15 mouse cellular contexts compared by ENCODE assay signal in genomic region chr12:76375506-76375905, GRCm38 (mm10). TPM values are rescaled to one million over a fixed set of nuclear protein-coding genes. Genes with fewer than 3 reads are reported as not detected.
DNase-seq lines count a peak whose midpoint lies in the region; ATAC-seq and TF ChIP-seq lines count a peak whose summit lies in the region.
"Had no signal": no experiment of that assay in that cellular context is flagged by ENCODE, and none has a peak within 500 bp of the region (broad histone marks: within the 10 kb centered on the region; RNA-seq: fewer than 3 reads in every experiment).

No protein-coding gene starts in this region.

- no peak for DNase-seq in heart, adult 8-10 months (ENCODE audit: low spot score)
- peak; percentile 88 for DNase-seq in CH12.LX (ENCODE audit: extremely low read depth)
- no peak for DNase-seq in liver, postnatal 0 days
- no peak for DNase-seq in gastrocnemius, adult 18-20 months (ENCODE audit: low spot score)
- no peak for DNase-seq in cerebellum, adult 2 months
- DNase-seq: cerebellum, postnatal 36 days; lung, adult 2 months had no signal

- H3K27ac ChIP-seq in heart, embryonic 11.5 days (ENCODE audit: low read depth, low read length) = peak overlapping the region; percentile 13; the same call in 1 of the 2 replicates
- H3K27ac ChIP-seq in CH12.LX (ENCODE audit: insufficient read depth, low read depth) = peak overlapping the region; percentile 85
- peak overlapping the region; percentile 0; the same call in 1 of the 2 replicates for H3K27ac ChIP-seq in liver, postnatal 0 days (ENCODE audit: low read depth)
- no peak overlapping the region for H3K27ac ChIP-seq in forebrain, embryonic 16.5 days (ENCODE audit: low read length)
- H3K27ac ChIP-seq in cerebellum, adult 2 months (ENCODE audit: insufficient read depth, low read length) = no peak overlapping the region
- H3K27ac ChIP-seq: embryonic facial prominence, embryonic 15.5 days; kidney, embryonic 15.5 days had no signal

- no peak overlapping the region for H3K4me3 ChIP-seq in heart, embryonic 11.5 days (ENCODE audit: low read depth, low read length)
- H3K4me3 ChIP-seq in CH12.LX (replicated peaks in 1 of 3; ENCODE audit: low read depth in 2 of 3, low read length in 2 of 3, poor library complexity in 1 of 3) = no peak overlapping the region
- peak overlapping the region; percentile 35 for H3K4me3 ChIP-seq in erythroblast, embryonic 14.5 days (replicated peaks)
- no peak overlapping the region for H3K4me3 ChIP-seq in liver, postnatal 0 days (ENCODE audit: low read depth, low read length)
- H3K4me3 ChIP-seq in forebrain, embryonic 16.5 days (replicated peaks; ENCODE audit: low read length) = no peak overlapping the region
- no peak overlapping the region for H3K4me3 ChIP-seq in cerebellum, adult 2 months (replicated peaks; ENCODE audit: insufficient read depth, low read depth, low read length)
- H3K4me3 ChIP-seq: embryonic facial prominence, embryonic 15.5 days; kidney, embryonic 15.5 days; myocyte had no signal

- no peaks in the 10 kb centered on the region for H3K36me3 ChIP-seq in heart, embryonic 11.5 days (ENCODE audit: control insufficient read depth, insufficient read depth, low read length)
- peaks cover 7 to 25% of the 10 kb centered on the region in 2 experiments for H3K36me3 ChIP-seq in CH12.LX (replicated peaks in 1 of 2; ENCODE audit: control insufficient read depth in 1 of 2, insufficient read depth in 1 of 2, low read length in 1 of 2)
- peaks cover 34% of the 10 kb centered on the region for H3K36me3 ChIP-seq in erythroblast, embryonic 14.5 days (ENCODE audit: control insufficient read depth)
- H3K36me3 ChIP-seq in liver, postnatal 0 days (replicated peaks; ENCODE audit: insufficient read depth, low read length) = peaks cover 3% of the 10 kb centered on the region; the same call in 1 of the 2 replicates
- H3K36me3 ChIP-seq in forebrain, embryonic 16.5 days (ENCODE audit: control insufficient read depth, insufficient read depth) = no peaks in the 10 kb centered on the region
- H3K36me3 ChIP-seq: embryonic facial prominence, embryonic 15.5 days; kidney, embryonic 15.5 days had no signal

- H3K4me1 ChIP-seq in heart, embryonic 11.5 days (ENCODE audit: control insufficient read depth, insufficient read depth, low read length) = peaks cover 46% of the 10 kb centered on the region
- H3K4me1 ChIP-seq in CH12.LX (ENCODE audit: control insufficient read depth in 1 of 2, insufficient read depth in 2 of 2) = peaks cover 5 to 56% of the 10 kb centered on the region in 2 experiments; a peak in 3 of 4 replicates
- H3K4me1 ChIP-seq in erythroblast, embryonic 14.5 days (ENCODE audit: control insufficient read depth) = peaks cover 82% of the 10 kb centered on the region
- peaks cover 41% of the 10 kb centered on the region for H3K4me1 ChIP-seq in liver, postnatal 0 days (ENCODE audit: insufficient read depth)
- H3K4me1 ChIP-seq in forebrain, embryonic 16.5 days (replicated peaks; ENCODE audit: control insufficient read depth, insufficient read depth, low read length) = peaks cover 17% of the 10 kb centered on the region
- H3K4me1 ChIP-seq in cerebellum, adult 2 months (ENCODE audit: control insufficient read depth, insufficient read depth, low read length) = no peaks in the 10 kb centered on the region

- no peaks in the 10 kb centered on the region for H3K27me3 ChIP-seq in heart, embryonic 11.5 days (ENCODE audit: control insufficient read depth, insufficient read depth, low read length)
- H3K27me3 ChIP-seq in CH12.LX (replicated peaks) = no peaks in the 10 kb centered on the region
- H3K27me3 ChIP-seq in erythroblast, embryonic 14.5 days (ENCODE audit: control insufficient read depth) = no peaks in the 10 kb centered on the region
- H3K27me3 ChIP-seq in liver, postnatal 0 days (ENCODE audit: insufficient read depth, low read length) = no peaks in the 10 kb centered on the region
- no peaks in the 10 kb centered on the region for H3K27me3 ChIP-seq in forebrain, embryonic 16.5 days (replicated peaks; ENCODE audit: control insufficient read depth, insufficient read depth, low read length)
- H3K27me3 ChIP-seq in cerebellum, adult 2 months (ENCODE audit: control insufficient read depth, insufficient read depth, low read length) = no peaks in the 10 kb centered on the region
- H3K27me3 ChIP-seq: embryonic facial prominence, embryonic 15.5 days; kidney, embryonic 15.5 days; Patski had no signal

- peak overlapping the region; percentile 27 for H3K4me2 ChIP-seq in heart, embryonic 11.5 days
- H3K4me2 ChIP-seq in CH12.LX (ENCODE audit: insufficient read depth, low read depth, poor library complexity, severe bottlenecking) = peak overlapping the region; percentile 90
- peak overlapping the region; percentile 45 for H3K4me2 ChIP-seq in liver, postnatal 0 days (ENCODE audit: low read depth, low read length)
- no peak overlapping the region for H3K4me2 ChIP-seq in forebrain, embryonic 16.5 days (ENCODE audit: low read length)
- H3K4me2 ChIP-seq: embryonic facial prominence, embryonic 15.5 days; kidney, embryonic 15.5 days had no signal

- in situ Hi-C loops in CH12.LX (cut with MboI; ENCODE audit: low pct_ligation_motif_present, low pct_unique_long_range_greater_than_20kb, low sequenced_read_pairs) = no loop called here

- 28% methylated on average over 3 of the region's 3 CpGs for WGBS in heart, embryonic 11.5 days (ENCODE audit: insufficient replicate concordance)
- WGBS in liver, postnatal 0 days (ENCODE audit: insufficient replicate concordance) = 47% methylated on average over 3 of the region's 3 CpGs
- 88% methylated on average over 3 of the region's 3 CpGs for WGBS in forebrain, embryonic 16.5 days
- WGBS in cerebellum, adult 2 months = 88% methylated on average over 3 of the region's 3 CpGs

- no peak; the same call in 1 of the 2 replicates for TF ChIP-seq RAD21 in CH12.LX (IDR thresholded peaks at IDR 0.05; ENCODE audit: low read depth, low read length)

- peaks cover 83% of the 10 kb centered on the region for H3K79me2 ChIP-seq in CH12.LX (replicated peaks; ENCODE audit: control insufficient read depth, extremely low read depth, insufficient read depth, poor library complexity, severe bottlenecking)

- TF ChIP-seq CTCF in CH12.LX (conservative IDR thresholded peaks at IDR 0.05 in 1 of 2, IDR thresholded peaks at IDR 0.05 in 1 of 2; ENCODE audit: low read depth in 2 of 2, low read length in 2 of 2) = peak in 1 of 2 experiments; percentile 20; a peak in 1 of 4 replicates
- TF ChIP-seq CTCF in liver, postnatal 0 days (IDR thresholded peaks at IDR 0.05; ENCODE audit: low read depth) = no peak
- no peak for TF ChIP-seq CTCF in cerebellum, adult 2 months (IDR thresholded peaks at IDR 0.05; ENCODE audit: borderline replicate concordance, insufficient read depth, low read depth, low read length)

- H3K9ac ChIP-seq in heart, embryonic 11.5 days (ENCODE audit: low read depth, low read length) = no peak overlapping the region
- H3K9ac ChIP-seq in CH12.LX (ENCODE audit: insufficient read depth, low read depth) = peak overlapping the region; percentile 61
- 0 out of 2 replicates have a peak overlapping the region, but pooled peaks have one; percentile 32 for H3K9ac ChIP-seq in liver, postnatal 0 days (replicated peaks)
- H3K9ac ChIP-seq in forebrain, embryonic 16.5 days (replicated peaks; ENCODE audit: low read depth, low read length) = no peak overlapping the region
- H3K9ac ChIP-seq: embryonic facial prominence, embryonic 15.5 days; kidney, embryonic 15.5 days had no signal

- TF ChIP-seq EP300 in CH12.LX (IDR thresholded peaks at IDR 0.05; ENCODE audit: low read length) = peak; percentile 100
- peak; percentile 64 for TF ChIP-seq EP300 in liver, postnatal 0 days (IDR thresholded peaks at IDR 0.05; ENCODE audit: low read depth)

- TF ChIP-seq POLR2A in CH12.LX (IDR thresholded peaks at IDR 0.05; ENCODE audit: low read depth, low read length) = no peak; the same call in 1 of the 2 replicates
- no peak for TF ChIP-seq POLR2A in cerebellum, adult 2 months (IDR thresholded peaks at IDR 0.05; ENCODE audit: borderline replicate concordance, insufficient read depth, low read length)

- dilution Hi-C loops in CH12.LX (cut with MboI; ENCODE audit: extremely low pct_ligation_motif_present, extremely low pct_unique_long_range_greater_than_20kb, low sequenced_read_pairs) = no loop called here

- H3K9me3 ChIP-seq in heart, embryonic 11.5 days (replicated peaks; ENCODE audit: control insufficient read depth, low read length) = no peaks in the 10 kb centered on the region
- peaks cover 3% of the 10 kb centered on the region for H3K9me3 ChIP-seq in CH12.LX (replicated peaks; ENCODE audit: low read length)
- no peaks in the 10 kb centered on the region for H3K9me3 ChIP-seq in erythroblast, embryonic 14.5 days (ENCODE audit: control insufficient read depth, low read length)
- no peaks in the 10 kb centered on the region for H3K9me3 ChIP-seq in liver, postnatal 0 days (ENCODE audit: low read length)
- no peaks in the 10 kb centered on the region for H3K9me3 ChIP-seq in forebrain, embryonic 16.5 days (ENCODE audit: control insufficient read depth, low read length)
- H3K9me3 ChIP-seq: embryonic facial prominence, embryonic 15.5 days; kidney, embryonic 15.5 days had no signal

- no peak for ATAC-seq in heart, embryonic 11.5 days (replicated peaks; ENCODE audit: insufficient number of reproducible peaks, low FRiP score, low TSS enrichment)
- peak; percentile 11; the same call in 1 of the 2 replicates for ATAC-seq in liver, postnatal 0 days
- no peak for ATAC-seq in forebrain, embryonic 16.5 days
- ATAC-seq: hindbrain, embryonic 16.5 days; Patski had no signal

RNA-seq across cellular contexts. Expression of gene Zbtb1, which starts 5.4 kb away (rescaled TPM):
- 10.2 and 10.5 TPM in 2 replicates for polyA plus RNA-seq in heart, embryonic 11.5 days (2014; fragmentation: Nextera tagmentation; extraction: Ambion mirVana)
- total RNA-seq in heart, adult 8-10 months (2022) = 1 to 10 TPM; 3.4 to 4.0 (median 3.9) TPM
- total RNA-seq in CH12.LX (2012; rRNA removed) (6.4 and 7.5 TPM in 2 replicates), CH12.LX (2014; rRNA removed) (22.0 and 24.9 TPM in 2 replicates)
- polyA plus RNA-seq in CH12.LX (2012; ENCODE audit: insufficient read length, low read depth) = 16.0 and 17.1 TPM in 2 replicates
- polyA plus RNA-seq in erythroblast, embryonic 14.5 days (2012) = 0.10 and 0.14 TPM in 2 replicates
- polyA plus RNA-seq in liver, postnatal 0 days (2015; fragmentation: Nextera tagmentation; extraction: Ambion mirVana) = 2.4 and 2.6 TPM in 2 replicates
- polyA plus RNA-seq in forebrain, embryonic 16.5 days (2015; fragmentation: Nextera tagmentation; extraction: Ambion mirVana) = 4.6 and 5.5 TPM in 2 replicates
- 1 to 10 TPM; 3.9 to 4.0 TPM for total RNA-seq in gastrocnemius, adult 18-20 months (2021)
- 3.2 and 3.3 TPM in 2 replicates for polyA plus RNA-seq in cerebellum, adult 2 months (2012; rRNA removed)

RNA-seq across cellular contexts. Expression of gene Zbtb25, which starts 6.1 kb away (rescaled TPM):
- 15.3 and 16.3 TPM in 2 replicates for polyA plus RNA-seq in heart, embryonic 11.5 days (2014; fragmentation: Nextera tagmentation; extraction: Ambion mirVana)
- 10 to 100 TPM in 2 of 4 experiments, 1 to 10 TPM in 2; 6.7 to 11.3 (median 8.8) TPM for total RNA-seq in heart, adult 8-10 months (2022)
- 7.3 TPM in 2 replicates for total RNA-seq in CH12.LX (2012; rRNA removed)
- 6.6 and 7.2 TPM in 2 replicates for total RNA-seq in CH12.LX (2014; rRNA removed)
- polyA plus RNA-seq in CH12.LX (2012; ENCODE audit: insufficient read length, low read depth) = 8.5 and 18.7 TPM in 2 replicates
- polyA plus RNA-seq in erythroblast, embryonic 14.5 days (2012) = 0.29 and 0.59 TPM in 2 replicates
- 4.3 and 4.4 TPM in 2 replicates for polyA plus RNA-seq in liver, postnatal 0 days (2015; fragmentation: Nextera tagmentation; extraction: Ambion mirVana)
- 16.5 and 17.1 TPM in 2 replicates for polyA plus RNA-seq in forebrain, embryonic 16.5 days (2015; fragmentation: Nextera tagmentation; extraction: Ambion mirVana)
- total RNA-seq in gastrocnemius, adult 18-20 months (2021) = 1 to 10 TPM; 5.8 to 8.5 TPM
- polyA plus RNA-seq in cerebellum, adult 2 months (2012; rRNA removed) = 16.7 and 18.8 TPM in 2 replicates

RNA-seq across cellular contexts. Expression of gene Hspa2, which starts 28.5 kb away (rescaled TPM):
- polyA plus RNA-seq in heart, embryonic 11.5 days (2014; fragmentation: Nextera tagmentation; extraction: Ambion mirVana) = 19.5 and 20.6 TPM in 2 replicates
- 1 to 10 TPM; 4.1 to 7.7 (median 5.8) TPM for total RNA-seq in heart, adult 8-10 months (2022)
- 4.7 and 5.3 TPM in 2 replicates for total RNA-seq in CH12.LX (2012; rRNA removed)
- total RNA-seq in CH12.LX (2014; rRNA removed) = 3.4 and 3.6 TPM in 2 replicates
- 3.4 and 3.8 TPM in 2 replicates for polyA plus RNA-seq in CH12.LX (2012; ENCODE audit: insufficient read length, low read depth)
- 0.20 and 0.27 TPM in 2 replicates for polyA plus RNA-seq in erythroblast, embryonic 14.5 days (2012)
- polyA plus RNA-seq in liver, postnatal 0 days (2015; fragmentation: Nextera tagmentation; extraction: Ambion mirVana) = 1.9 and 2.5 TPM in 2 replicates
- polyA plus RNA-seq in forebrain, embryonic 16.5 days (2015; fragmentation: Nextera tagmentation; extraction: Ambion mirVana) = 5.4 and 6.2 TPM in 2 replicates
- 1 to 10 TPM; 7.1 to 9.7 TPM for total RNA-seq in gastrocnemius, adult 18-20 months (2021)
- 20.0 and 20.6 TPM in 2 replicates for polyA plus RNA-seq in cerebellum, adult 2 months (2012; rRNA removed)

RNA-seq across cellular contexts. Expression of gene Ppp1r36, which starts 41.8 kb away (rescaled TPM):
- 2.8 and 3.7 TPM in 2 replicates for polyA plus RNA-seq in heart, embryonic 11.5 days (2014; fragmentation: Nextera tagmentation; extraction: Ambion mirVana)
- under 1 TPM in 2 of 4 experiments, not detected in 2; 0.41 to 0.69 TPM for total RNA-seq in heart, adult 8-10 months (2022)
- total RNA-seq in CH12.LX (2012; rRNA removed) (not detected in 2 replicates), CH12.LX (2014; rRNA removed) (not detected in 2 replicates)
- polyA plus RNA-seq in CH12.LX (2012; ENCODE audit: insufficient read length, low read depth) = not detected in 2 replicates
- polyA plus RNA-seq in erythroblast, embryonic 14.5 days (2012) = not detected in 2 replicates
- 0.15 and 0.18 TPM in 2 replicates for polyA plus RNA-seq in liver, postnatal 0 days (2015; fragmentation: Nextera tagmentation; extraction: Ambion mirVana)
- 0.73 and 0.87 TPM in 2 replicates for polyA plus RNA-seq in forebrain, embryonic 16.5 days (2015; fragmentation: Nextera tagmentation; extraction: Ambion mirVana)
- under 1 TPM in 1 of 2 experiments, not detected in 1; 0.19 TPM for total RNA-seq in gastrocnemius, adult 18-20 months (2021)
- 0.72 and 0.90 TPM in 2 replicates for polyA plus RNA-seq in cerebellum, adult 2 months (2012; rRNA removed)
- polyA plus RNA-seq: myocyte, Patski had no signal

RNA-seq across cellular contexts. Expression of gene Akap5, which starts 50.8 kb away (rescaled TPM):
- 8.5 and 8.8 TPM in 2 replicates for polyA plus RNA-seq in heart, embryonic 11.5 days (2014; fragmentation: Nextera tagmentation; extraction: Ambion mirVana)
- 1 to 10 TPM in 3 of 4 experiments, under 1 TPM in 1; 0.90 to 3.0 (median 1.5) TPM for total RNA-seq in heart, adult 8-10 months (2022)
- total RNA-seq in CH12.LX (2012; rRNA removed) = 0.38 and 0.67 TPM in 2 replicates
- total RNA-seq in CH12.LX (2014; rRNA removed) = 0.27 and 0.32 TPM in 2 replicates
- polyA plus RNA-seq in CH12.LX (2012; ENCODE audit: insufficient read length, low read depth) = 0.76 and 0.89 TPM in 2 replicates
- 0.01 TPM in 2 replicates for polyA plus RNA-seq in erythroblast, embryonic 14.5 days (2012)
- polyA plus RNA-seq in liver, postnatal 0 days (2015; fragmentation: Nextera tagmentation; extraction: Ambion mirVana) = 0.20 and 0.22 TPM in 2 replicates
- polyA plus RNA-seq in forebrain, embryonic 16.5 days (2015; fragmentation: Nextera tagmentation; extraction: Ambion mirVana) = 8.2 and 10.3 TPM in 2 replicates
- total RNA-seq in gastrocnemius, adult 18-20 months (2021) = under 1 TPM; 0.28 to 0.30 TPM
- 3.8 and 4.4 TPM in 2 replicates for polyA plus RNA-seq in cerebellum, adult 2 months (2012; rRNA removed)

Comparison
In these comparisons a context has a peak if more than half of its experiments do, and no peak if none do; other contexts are left out.
1. H3K27ac ChIP-seq: peak in heart, embryonic 11.5 days (single experiment), CH12.LX (single experiment) and liver, postnatal 0 days (single experiment); none in forebrain, embryonic 16.5 days (single experiment) and cerebellum, adult 2 months (single experiment).
2. H3K9ac ChIP-seq: peak in CH12.LX (single experiment) and liver, postnatal 0 days (single experiment); none in heart, embryonic 11.5 days (single experiment) and forebrain, embryonic 16.5 days (single experiment).